Mouse (Mus musculus) neural tube, embryonic 14.5 days (tissue): ENCODE data around the gene Nfx1. TPM values are rescaled to one million over a fixed set of nuclear protein-coding genes. Genes with fewer than 3 reads are reported as not detected.

Experiments
- microRNA-seq: library from miRNA; unstranded; fragments of <30 nt; microRNA quantifications from one replicate; pipeline ENCODE4, GENCODE M21; 2016
- polyA plus RNA-seq: library from polyadenylated mRNA; unstranded; fragments of >200 nt; fragmentation: Nextera tagmentation; extraction: Ambion mirVana; gene quantifications from 2 replicates; pipeline ENCODE4 v1.2.1, GENCODE M21; 2014

Gene Nfx1
- polyA plus RNA-seq, 1 experiment from 2014 or later: 126 TPM

Small RNA genes lying within 50 kb of the gene (microRNA-seq; reads per million reads assigned to microRNA genes)
- 1.4 reads per million for gene Mir3094

Other genes starting within 250 kb of the Nfx1 start
- gene Dnaja1, start 248.8 kb upstream of the Nfx1 start, polyA plus RNA-seq: 653 and 702 TPM in 2 replicates
- gene Smu1, start 213.0 kb upstream of the Nfx1 start, polyA plus RNA-seq: 117 and 125 TPM in 2 replicates
- 5.2 and 9.9 TPM in 2 replicates for gene B4galt1, start 116.9 kb upstream of the Nfx1 start, polyA plus RNA-seq
- not detected in 2 replicates for gene Spink4, start 50.9 kb upstream of the Nfx1 start, polyA plus RNA-seq
- 195 and 239 TPM in 2 replicates for gene Bag1, start 22.6 kb upstream of the Nfx1 start, polyA plus RNA-seq
- gene Chmp5, start 22.5 kb upstream of the Nfx1 start, polyA plus RNA-seq: 145 and 154 TPM in 2 replicates
- gene Aqp7, start 77.2 kb downstream of the Nfx1 start, polyA plus RNA-seq: not detected in 2 replicates
- 0.19 TPM in 1 of 2 replicates, not detected in the other for gene Aqp3, start 127.3 kb downstream of the Nfx1 start, polyA plus RNA-seq
- 34.8 and 36.1 TPM in 2 replicates for gene Nol6, start 153.5 kb downstream of the Nfx1 start, polyA plus RNA-seq
- 57.5 and 70.7 TPM in 2 replicates for gene Ube2r2, start 164.8 kb downstream of the Nfx1 start, polyA plus RNA-seq